ENCODE assay signal across 25 mouse cellular contexts in genomic region chr14:101146746-101147145, GRCm38 (mm10). TPM values are rescaled to one million over a fixed set of nuclear protein-coding genes. Genes with fewer than 3 reads are reported as not detected.
"Had no signal": no experiment of that assay in that cellular context is flagged by ENCODE, and none has a peak within 500 bp of the region (broad histone marks: within the 10 kb centered on the region; RNA-seq: fewer than 3 reads in every experiment).

No protein-coding gene starts in this region.

- DNase-seq: lung, adult 18-20 months; lung, embryonic 14.5 days; lung, postnatal 10 days; lung, postnatal 4 days; midbrain, embryonic 14.5 days; retina, postnatal 1 day; right cerebral cortex, adult 18-20 months; right cerebral cortex, postnatal 25 days; right cerebral cortex, postnatal 4 days; spleen, adult 18-20 months; thymus, adult 18-20 months; thymus, postnatal 25 days; thymus, postnatal 4 days had no signal

RNA-seq across cellular contexts. Expression of gene Prr30, which starts 53.4 kb away (rescaled TPM):
- polyA plus RNA-seq: lung, embryonic 14.5 days; lung, embryonic 16.5 days; midbrain, embryonic 10.5 days; midbrain, embryonic 12.5 days; midbrain, embryonic 14.5 days; midbrain, embryonic 16.5 days; myocyte; neural tube, embryonic 11.5 days; neural tube, embryonic 13.5 days; neural tube, embryonic 15.5 days; small intestine, adult 2 months; stomach, embryonic 14.5 days; stomach, embryonic 16.5 days; urinary bladder, adult 2 months had no signal
